Mouse (Mus musculus) liver, embryonic 14.5 days (tissue): ENCODE measurements around the gene 1700014D04Rik. TPM values are rescaled to one million over a fixed set of nuclear protein-coding genes. Genes with fewer than 3 reads are reported as not detected.

Experiments
- ATAC-seq: fragments of 200-750 bp; cut with Nextera tagmentation; 2 replicates; pipeline ENCODE4 v1.8.0; 2017; ENCODE audit warnings: moderate number of reproducible peaks, mild to moderate bottlenecking, moderate library complexity; ENCODE audit not compliant: insufficient read depth
- DNase-seq, 3 experiments: peaks; one replicate each; pipeline ENCODE4 v3.0.0-alpha.2; 2012 to 2013; ENCODE audit warnings: low read depth in 3 of 3, low spot score in 3 of 3
- H3K27ac ChIP-seq: fragments of 300-500 bp; sonication (generic); 2 replicates; pipeline ENCODE4 v1.5.1; 2014; ENCODE audit warnings: moderate library complexity, mild to moderate bottlenecking, control low read depth, inconsistent platforms
- H3K27me3 ChIP-seq: fragments of 300-500 bp; sonication (generic); 2 replicates; pipeline ENCODE4 v1.6.1; 2014; ENCODE audit warnings: mild to moderate bottlenecking, low read length, moderate library complexity; ENCODE audit not compliant: control insufficient read depth, insufficient read depth
- H3K36me3 ChIP-seq: fragments of 300-500 bp; sonication (generic); replicated peaks from 2 replicates; pipeline ENCODE4 v1.6.1; 2014; ENCODE audit warnings: low read depth; ENCODE audit not compliant: control insufficient read depth, insufficient read depth
- H3K4me1 ChIP-seq, 2 experiments: fragments of 200-500 bp in 1 of 2; fragments of 300-500 bp in 1 of 2; sonication (generic) in 1 of 2; replicated peaks; 2 replicates each; pipeline ENCODE4 v1.6.1; 2012 to 2014; ENCODE audit warnings: antibody characterized with exemption in 1 of 2, inconsistent platforms in 1 of 2, low read length in 1 of 2; ENCODE audit not compliant: control insufficient read depth in 2 of 2, insufficient read depth in 2 of 2
- H3K4me2 ChIP-seq: fragments of 300-500 bp; sonication (generic); 2 replicates; pipeline ENCODE4 v1.6.1; 2014; ENCODE audit warnings: low read depth, mild to moderate bottlenecking, control low read depth, moderate library complexity
- H3K4me3 ChIP-seq, 2 experiments: fragments of 200-500 bp in 1 of 2; fragments of 300-500 bp in 1 of 2; sonication (generic) in 1 of 2; 2 replicates each; pipeline ENCODE4 v1.5.1; 2012 to 2014; ENCODE audit warnings: low read depth in 2 of 2, low read length in 2 of 2, mild to moderate bottlenecking in 2 of 2, control low read depth in 1 of 2, inconsistent platforms in 1 of 2, moderate library complexity in 1 of 2; ENCODE audit not compliant: insufficient read depth in 1 of 2
- H3K9ac ChIP-seq: fragments of 300-500 bp; sonication (generic); replicated peaks from 2 replicates; pipeline ENCODE4 v1.6.1; 2014; ENCODE audit warnings: mild to moderate bottlenecking, control low read depth, moderate library complexity
- H3K9me3 ChIP-seq: fragments of 300-500 bp; sonication (generic); 2 replicates; pipeline ENCODE4 v1.6.1; 2016; ENCODE audit warnings: low read length, mixed read lengths; ENCODE audit not compliant: control insufficient read depth
- CTCF ChIP-seq: IDR thresholded peaks from 2 replicates; pipeline ENCODE4 v1.5.1; 2016; ENCODE audit warnings: antibody characterized with exemption, low read depth, control low read depth
- EP300 ChIP-seq: IDR thresholded peaks from 2 replicates; pipeline ENCODE4 v1.6.1; 2016; ENCODE audit warnings: antibody characterized with exemption, low read depth
- WGBS: fragments of 180-500 bp; shearing (Covaris S2); extraction: QIAGEN DNeasy Blood & Tissue Kit; methylation state at CpG from one replicate; pipeline ENCODE4 v1.1.7; 2014; ENCODE audit not compliant: insufficient replicate concordance; 5-methylcytosine and 5-hydroxymethylcytosine counted together
- polyA plus RNA-seq, 2 experiments: library from polyadenylated mRNA; depleted of rRNA in 1 of 2; stranded (reverse) in 1 of 2; unstranded in 1 of 2; fragments of >200 nt; fragmentation: Nextera tagmentation in 1 of 2; extraction: Ambion mirVana in 1 of 2; gene quantifications; 2 replicates each; pipeline versions ENCODE4 v1.2.1 to v1.2.3; 2012 to 2014

The 1700014D04Rik gene
- polyA plus RNA-seq, 2 experiments, result 0.02 to 0.03 TPM

DNA sequence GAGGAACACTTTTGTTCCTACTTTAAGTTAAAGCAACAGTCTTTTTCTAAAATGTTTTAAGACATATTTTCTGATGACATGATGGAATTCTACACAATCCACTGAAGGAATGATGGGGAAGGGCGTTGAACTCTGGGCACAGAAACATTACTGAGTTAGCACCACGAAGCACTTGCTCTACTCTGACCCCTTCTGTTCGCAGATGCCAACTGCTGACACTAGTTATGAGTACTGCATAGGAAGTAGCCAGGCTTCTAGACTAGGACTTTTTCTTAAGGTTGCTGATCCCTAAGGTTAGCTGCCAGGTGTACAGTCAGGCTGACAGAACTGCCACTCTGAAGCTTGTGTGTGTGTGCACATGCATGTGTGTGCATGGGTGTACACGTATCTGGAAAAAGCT lies 32.7 kb upstream of the 1700014D04Rik start:
- DNase-seq, result no peak
- no peak; the same call in 1 of the 2 replicates for ATAC-seq
- Histone ChIP-seq H3K36me3 (peaks cover 96% of the 10 kb centered on the region), H3K9ac (no peak overlapping the region), H3K9me3 (no peaks in the 10 kb centered on the region), H3K27me3 (no peaks in the 10 kb centered on the region), H3K27ac (no peak overlapping the region), H3K4me1 (no peaks in the 10 kb centered on the region; a peak in 2 of 4 replicates), H3K4me3 (no peak overlapping the region), H3K4me2 (no peak overlapping the region)
- TF ChIP-seq EP300, result no peak
- peak; percentile 67 for TF ChIP-seq CTCF
- WGBS, result 74% methylated on average over 4 of the region's 4 CpGs

DNA sequence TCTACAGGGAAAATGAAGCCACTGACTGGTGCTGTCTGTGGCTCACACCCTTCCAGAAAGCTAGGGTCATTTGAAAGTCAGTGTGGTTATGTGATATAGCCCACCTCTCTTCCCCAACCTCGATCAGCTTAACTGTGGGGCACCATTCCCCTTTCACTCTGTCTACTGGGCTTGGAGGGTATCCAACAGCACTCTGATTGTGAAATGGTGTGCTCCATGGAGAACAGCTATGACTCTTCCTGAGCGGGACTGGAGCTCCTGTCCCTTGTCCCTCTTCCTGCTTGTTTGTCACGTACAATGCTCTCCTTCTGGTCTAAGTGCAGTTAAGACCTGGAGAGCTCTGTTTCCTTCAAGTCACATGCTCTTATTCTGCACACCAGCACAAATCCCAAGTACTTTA lies 28.6 kb upstream of the 1700014D04Rik start:
- Histone ChIP-seq H3K4me3 (no peak overlapping the region), H3K9ac (no peak overlapping the region), H3K27me3 (no peaks in the 10 kb centered on the region), H3K4me1 (peaks cover 21 to 26% of the 10 kb centered on the region in 2 experiments), H3K4me2 (no peak overlapping the region), H3K36me3 (peaks cover 86% of the 10 kb centered on the region), H3K9me3 (no peaks in the 10 kb centered on the region), H3K27ac (no peak overlapping the region)
- WGBS, result 72% methylated on average over 3 of the region's 3 CpGs
- TF ChIP-seq EP300 (no peak), CTCF (no peak)
- no peak for ATAC-seq
- no peak for DNase-seq

DNA sequence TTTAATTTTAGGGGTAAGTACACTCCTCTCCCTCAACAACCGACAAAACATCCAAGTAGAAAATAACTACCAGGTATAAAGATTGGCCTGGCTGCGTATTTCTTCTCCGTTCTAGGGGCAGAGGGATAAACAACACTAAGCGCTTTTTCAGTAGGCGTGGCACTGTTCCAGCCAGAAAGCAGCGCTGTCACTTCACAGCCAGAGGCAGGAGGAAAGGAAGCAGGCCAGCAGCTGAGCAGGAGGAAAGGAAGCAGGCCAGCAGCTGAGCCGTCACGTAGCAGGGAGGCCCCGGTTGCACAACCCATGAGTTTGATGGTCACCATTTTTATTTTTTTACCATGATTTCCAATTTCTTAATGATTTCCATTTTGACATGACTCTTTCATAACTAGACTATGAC lies 24.7 kb upstream of the 1700014D04Rik start:
- H3K27ac ChIP-seq, result peak overlapping the region; percentile 96
- H3K9ac ChIP-seq, result peak overlapping the region; percentile 85
- DNase-seq (peak; percentile 76 to 83 (median 77)), ATAC-seq (peak; percentile 37)
- TF ChIP-seq CTCF (0 out of 2 replicates have a peak, but pooled peaks have one; percentile 21), EP300 (peak; percentile 61)
- H3K4me3 ChIP-seq, result peak overlapping the region; percentile 25 to 98; a peak in 3 of 4 replicates
- H3K27me3 ChIP-seq, result no peaks in the 10 kb centered on the region
- H3K4me1 ChIP-seq, result peaks cover 34 to 44% of the 10 kb centered on the region in 2 experiments
- peak overlapping the region; percentile 74 for H3K4me2 ChIP-seq
- no peaks in the 10 kb centered on the region for H3K9me3 ChIP-seq
- H3K36me3 ChIP-seq, result peaks cover 66% of the 10 kb centered on the region
- WGBS, result 6% methylated on average over 9 of the region's 9 CpGs

DNA sequence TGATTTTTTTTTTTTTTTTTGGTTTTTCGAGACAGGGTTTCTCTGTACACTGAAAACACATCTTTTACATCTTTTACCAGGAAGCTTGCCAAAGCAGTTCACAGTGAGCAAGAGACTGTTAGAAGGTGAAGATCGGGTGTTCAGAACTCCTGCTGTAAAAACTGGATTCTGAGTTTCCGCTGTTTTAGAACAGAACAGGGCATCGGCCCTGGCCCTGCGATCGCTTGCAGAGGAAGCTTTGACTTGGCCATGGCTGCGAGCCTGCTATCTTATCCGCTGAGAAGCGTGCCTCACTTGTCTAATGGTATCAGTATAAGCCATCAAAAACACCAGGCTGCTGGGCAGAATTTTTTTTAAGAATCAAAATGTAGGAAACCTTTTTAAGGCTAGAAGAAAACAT lies 24.3 kb upstream of the 1700014D04Rik start:
- WGBS, result 8% methylated on average over 9 of the region's 9 CpGs
- Histone ChIP-seq H3K4me1 (peaks cover 37 to 48% of the 10 kb centered on the region in 2 experiments), H3K27me3 (no peaks in the 10 kb centered on the region), H3K4me2 (peak overlapping the region; percentile 74), H3K36me3 (peaks cover 65% of the 10 kb centered on the region), H3K9me3 (no peaks in the 10 kb centered on the region), H3K27ac (peak overlapping the region; percentile 96), H3K4me3 (peak overlapping the region; percentile 39 to 98), H3K9ac (peak overlapping the region; percentile 85)
- no peak for TF ChIP-seq EP300
- no peak for TF ChIP-seq CTCF
- ATAC-seq (no peak), DNase-seq (peak in 2 of 3 experiments; percentile 57)

DNA sequence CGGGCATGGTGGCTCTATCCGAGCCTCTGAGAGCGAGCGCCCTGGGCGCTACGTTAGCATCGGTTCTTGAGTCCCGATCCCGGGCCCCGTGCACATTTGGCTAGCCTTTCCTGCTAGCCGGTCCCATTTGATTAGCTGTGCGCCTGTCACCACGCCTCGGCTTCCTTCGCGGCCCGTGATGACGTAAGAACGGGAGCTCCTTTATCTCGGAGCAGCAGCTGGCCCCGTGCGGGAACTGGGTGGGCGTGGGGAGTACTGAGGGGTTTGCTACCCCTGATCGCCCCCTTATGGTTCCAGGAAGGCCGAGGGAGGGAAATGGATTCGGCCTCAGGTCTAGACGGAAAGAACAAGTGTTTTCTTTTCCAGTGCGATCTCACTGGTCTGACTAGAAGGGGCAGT lies 23.6 kb upstream of the 1700014D04Rik start:
- peak overlapping the region; percentile 85 for H3K9ac ChIP-seq
- peak overlapping the region; percentile 74 for H3K4me2 ChIP-seq
- H3K27ac ChIP-seq, result peak overlapping the region; percentile 96
- peak; percentile 93 for TF ChIP-seq EP300
- peak; percentile 78 for TF ChIP-seq CTCF
- WGBS, result under 1% methylated on average over 28 of the region's 28 CpGs
- ATAC-seq, result peak; percentile 85
- H3K9me3 ChIP-seq, result no peaks in the 10 kb centered on the region
- peaks cover 41 to 51% of the 10 kb centered on the region in 2 experiments for H3K4me1 ChIP-seq
- H3K27me3 ChIP-seq, result no peaks in the 10 kb centered on the region
- DNase-seq, result peak; percentile 96 to 97 (median 96)
- H3K4me3 ChIP-seq, result peak overlapping the region; percentile 76 to 98
- H3K36me3 ChIP-seq, result peaks cover 62% of the 10 kb centered on the region
